Mouse (Mus musculus): ENCODE data around the gene Slc35d3. TPM values are rescaled to one million over a fixed set of nuclear protein-coding genes. Genes with fewer than 3 reads are reported as not detected.

The Slc35d3 gene
- polyA plus RNA-seq, 1 experiment = not detected

- H3K4me3 ChIP-seq (ENCODE audit: control insufficient read depth, low read depth, low read length) = no peak overlapping the region
- peaks cover 1% of the 10 kb centered on the region; the same call in 1 of the 2 replicates for H3K36me3 ChIP-seq (ENCODE audit: control insufficient read depth, insufficient read depth, low read length)
- no peaks in the 10 kb centered on the region for H3K27me3 ChIP-seq (ENCODE audit: control insufficient read depth, insufficient read depth, low read length)
- H3K4me1 ChIP-seq (ENCODE audit: control insufficient read depth, insufficient read depth, low read length) = no peaks in the 10 kb centered on the region
- H3K27ac ChIP-seq (ENCODE audit: control insufficient read depth, insufficient read depth, low read depth, low read length) = no peak overlapping the region
- TF ChIP-seq POLR2A (IDR thresholded peaks at IDR 0.05; ENCODE audit: control insufficient read depth, low read depth, low read length) (no peak), CTCF (IDR thresholded peaks at IDR 0.05; ENCODE audit: control insufficient read depth, insufficient read depth, insufficient replicate concordance, low read depth, low read length) (no peak)
Measured at GRCm38 (mm10) chr10:19884409-19884808, 33.1 kb upstream of the Slc35d3 start.

GRCm38 (mm10) chr10:19880437-19880836 is 29.2 kb upstream of the Slc35d3 start:
- peaks cover 1% of the 10 kb centered on the region; the same call in 1 of the 2 replicates for H3K36me3 ChIP-seq (ENCODE audit: control insufficient read depth, insufficient read depth, low read length)
- H3K4me3 ChIP-seq (ENCODE audit: control insufficient read depth, low read depth, low read length) = no peak overlapping the region
- H3K27ac ChIP-seq (ENCODE audit: control insufficient read depth, insufficient read depth, low read depth, low read length) = no peak overlapping the region
- TF ChIP-seq POLR2A (IDR thresholded peaks at IDR 0.05; ENCODE audit: control insufficient read depth, low read depth, low read length) (no peak), CTCF (IDR thresholded peaks at IDR 0.05; ENCODE audit: control insufficient read depth, insufficient read depth, insufficient replicate concordance, low read depth, low read length) (no peak)
- H3K4me1 ChIP-seq (ENCODE audit: control insufficient read depth, insufficient read depth, low read length) = no peaks in the 10 kb centered on the region
- H3K27me3 ChIP-seq (ENCODE audit: control insufficient read depth, insufficient read depth, low read length) = no peaks in the 10 kb centered on the region

GRCm38 (mm10) chr10:19879161-19879560 is 27.9 kb upstream of the Slc35d3 start:
- Histone ChIP-seq H3K36me3 (ENCODE audit: control insufficient read depth, insufficient read depth, low read length) (peaks cover 1% of the 10 kb centered on the region; the same call in 1 of the 2 replicates), H3K4me3 (ENCODE audit: control insufficient read depth, low read depth, low read length) (no peak overlapping the region), H3K4me1 (ENCODE audit: control insufficient read depth, insufficient read depth, low read length) (no peaks in the 10 kb centered on the region), H3K27ac (ENCODE audit: control insufficient read depth, insufficient read depth, low read depth, low read length) (no peak overlapping the region), H3K27me3 (ENCODE audit: control insufficient read depth, insufficient read depth, low read length) (no peaks in the 10 kb centered on the region)
- TF ChIP-seq POLR2A (IDR thresholded peaks at IDR 0.05; ENCODE audit: control insufficient read depth, low read depth, low read length) (no peak), CTCF (IDR thresholded peaks at IDR 0.05; ENCODE audit: control insufficient read depth, insufficient read depth, insufficient replicate concordance, low read depth, low read length) (no peak)

- no peaks in the 10 kb centered on the region for H3K36me3 ChIP-seq (ENCODE audit: control insufficient read depth, insufficient read depth, low read length)
- no peak overlapping the region for H3K27ac ChIP-seq (ENCODE audit: control insufficient read depth, insufficient read depth, low read depth, low read length)
- no peak for TF ChIP-seq POLR2A (IDR thresholded peaks at IDR 0.05; ENCODE audit: control insufficient read depth, low read depth, low read length)
- no peak overlapping the region for H3K4me3 ChIP-seq (ENCODE audit: control insufficient read depth, low read depth, low read length)
- H3K27me3 ChIP-seq (ENCODE audit: control insufficient read depth, insufficient read depth, low read length) = no peaks in the 10 kb centered on the region
- H3K4me1 ChIP-seq (ENCODE audit: control insufficient read depth, insufficient read depth, low read length) = no peaks in the 10 kb centered on the region
Measured at GRCm38 (mm10) chr10:19877679-19878078, 26.4 kb upstream of the Slc35d3 start.

- Histone ChIP-seq H3K36me3 (ENCODE audit: control insufficient read depth, insufficient read depth, low read length) (no peaks in the 10 kb centered on the region), H3K27me3 (ENCODE audit: control insufficient read depth, insufficient read depth, low read length) (no peaks in the 10 kb centered on the region), H3K4me1 (ENCODE audit: control insufficient read depth, insufficient read depth, low read length) (no peaks in the 10 kb centered on the region), H3K4me3 (ENCODE audit: control insufficient read depth, low read depth, low read length) (no peak overlapping the region), H3K27ac (ENCODE audit: control insufficient read depth, insufficient read depth, low read depth, low read length) (no peak overlapping the region)
- TF ChIP-seq CTCF (IDR thresholded peaks at IDR 0.05; ENCODE audit: control insufficient read depth, insufficient read depth, insufficient replicate concordance, low read depth, low read length) = no peak
Measured at GRCm38 (mm10) chr10:19877257-19877656, 26.0 kb upstream of the Slc35d3 start.

- Histone ChIP-seq H3K27me3 (ENCODE audit: control insufficient read depth, insufficient read depth, low read length) (no peaks in the 10 kb centered on the region), H3K4me1 (ENCODE audit: control insufficient read depth, insufficient read depth, low read length) (no peaks in the 10 kb centered on the region), H3K27ac (ENCODE audit: control insufficient read depth, insufficient read depth, low read depth, low read length) (no peak overlapping the region), H3K36me3 (ENCODE audit: control insufficient read depth, insufficient read depth, low read length) (no peaks in the 10 kb centered on the region), H3K4me3 (ENCODE audit: control insufficient read depth, low read depth, low read length) (no peak overlapping the region)
- TF ChIP-seq CTCF (IDR thresholded peaks at IDR 0.05; ENCODE audit: control insufficient read depth, insufficient read depth, insufficient replicate concordance, low read depth, low read length) = no peak
- no peak for TF ChIP-seq POLR2A (IDR thresholded peaks at IDR 0.05; ENCODE audit: control insufficient read depth, low read depth, low read length)
Measured at GRCm38 (mm10) chr10:19876669-19877068, 25.4 kb upstream of the Slc35d3 start.

GRCm38 (mm10) chr10:19875346-19875745 is 24.1 kb upstream of the Slc35d3 start:
- H3K4me1 ChIP-seq (ENCODE audit: control insufficient read depth, insufficient read depth, low read length) = no peaks in the 10 kb centered on the region
- no peaks in the 10 kb centered on the region for H3K36me3 ChIP-seq (ENCODE audit: control insufficient read depth, insufficient read depth, low read length)
- no peak overlapping the region for H3K4me3 ChIP-seq (ENCODE audit: control insufficient read depth, low read depth, low read length)
- H3K27ac ChIP-seq (ENCODE audit: control insufficient read depth, insufficient read depth, low read depth, low read length) = no peak overlapping the region
- no peak for TF ChIP-seq CTCF (IDR thresholded peaks at IDR 0.05; ENCODE audit: control insufficient read depth, insufficient read depth, insufficient replicate concordance, low read depth, low read length)
- TF ChIP-seq POLR2A (IDR thresholded peaks at IDR 0.05; ENCODE audit: control insufficient read depth, low read depth, low read length) = no peak
- no peaks in the 10 kb centered on the region for H3K27me3 ChIP-seq (ENCODE audit: control insufficient read depth, insufficient read depth, low read length)

Measured in testis, adult 2 months (tissue).